Mouse (Mus musculus) cerebellum, adult 2 months (tissue): ENCODE results near the gene Stau1.

Source experiments
- CTCF ChIP-seq: fragments of 200-500 bp; IDR thresholded peaks from 2 replicates; pipeline ENCODE4 v1.5.1; 2011; ENCODE audit warnings: low read depth, mild to moderate bottlenecking, control low read depth, low read length, moderate library complexity, borderline replicate concordance; ENCODE audit not compliant: insufficient read depth
- POLR2A ChIP-seq: fragments of 200-500 bp; IDR thresholded peaks from 2 replicates; pipeline ENCODE4 v1.6.1; 2011; ENCODE audit warnings: low read length, control low read depth, borderline replicate concordance; ENCODE audit not compliant: insufficient read depth

- TF ChIP-seq CTCF = no peak
- TF ChIP-seq POLR2A = no peak
These were observed 32.5 kb upstream of the Stau1 start for GRCm38 (mm10) chr2:167028553-167028952.
